Mouse (Mus musculus): ENCODE data around the gene Zfp592. TPM values are rescaled to one million over a fixed set of nuclear protein-coding genes. Genes with fewer than 3 reads are reported as not detected.

Zfp592 gene
- total and polyA plus RNA-seq, 2 experiments from 2014 or later: 4.3 to 30.9 TPM

DNA sequence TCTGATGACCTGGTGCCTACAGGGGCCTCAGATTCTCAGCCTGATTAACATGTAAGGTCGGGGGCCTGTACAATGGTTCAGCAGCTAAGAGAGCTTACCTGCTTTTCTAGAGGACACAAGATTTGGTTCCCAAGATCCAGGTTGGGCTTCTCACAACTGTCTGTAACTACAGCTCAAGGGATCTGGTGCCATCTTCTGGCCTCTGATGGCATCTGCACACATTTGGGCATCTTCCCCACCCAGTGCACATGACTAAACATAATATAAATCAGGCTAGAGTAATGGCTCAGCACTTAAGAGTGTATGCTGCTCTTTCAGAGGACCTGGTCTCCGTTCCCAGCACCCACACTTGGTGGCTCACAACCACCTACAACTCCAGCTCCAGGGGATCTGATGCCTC, 67.4 kb downstream of the Zfp592 start:
- peak; percentile 56 for TF ChIP-seq CTCF (IDR thresholded peaks at IDR 0.05; ENCODE audit: low read depth)
- Histone ChIP-seq H3K4me2 (ENCODE audit: low read depth, low read length) (no peak overlapping the region), H3K9ac (replicated peaks; ENCODE audit: low read length) (no peak overlapping the region), H3K4me1 (ENCODE audit: insufficient read depth, low read length) (no peaks in the 10 kb centered on the region; the same call in 1 of the 2 replicates), H3K27me3 (ENCODE audit: insufficient read depth, low read length) (no peaks in the 10 kb centered on the region), H3K36me3 (ENCODE audit: insufficient read depth, low read length) (no peaks in the 10 kb centered on the region), H3K9me3 (ENCODE audit: low read length) (no peaks in the 10 kb centered on the region), H3K27ac (no peak overlapping the region), H3K4me3 (ENCODE audit: low read length) (no peak overlapping the region)
- DNase-seq (ENCODE audit: low spot score) (peak; percentile 20), ATAC-seq (no peak)
- 82% methylated on average over 2 of the region's 2 CpGs for WGBS

DNA sequence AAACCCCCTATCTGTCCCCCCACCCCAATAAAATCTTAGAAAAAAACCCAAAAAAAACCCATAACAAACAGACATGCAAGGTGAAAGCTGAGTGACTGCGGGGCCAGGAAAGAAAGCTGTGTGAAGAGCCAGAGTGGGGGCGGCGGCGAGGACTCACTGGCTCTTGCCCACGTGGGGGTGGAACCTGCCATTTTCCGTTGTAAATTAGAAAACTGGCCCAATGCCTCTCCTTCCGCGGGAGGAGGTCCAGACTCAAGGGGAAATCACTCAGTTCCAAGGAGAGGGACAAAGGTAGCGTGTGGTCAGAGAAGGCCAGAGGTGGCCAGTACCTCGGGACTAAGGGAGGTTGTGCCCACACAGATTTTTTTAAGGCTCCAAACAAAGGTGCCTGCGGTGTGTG, 68.5 kb downstream of the Zfp592 start:
- Histone ChIP-seq H3K4me2 (ENCODE audit: low read depth, low read length) (no peak overlapping the region), H3K27ac (no peak overlapping the region), H3K9ac (replicated peaks; ENCODE audit: low read length) (no peak overlapping the region), H3K27me3 (ENCODE audit: insufficient read depth, low read length) (no peaks in the 10 kb centered on the region), H3K4me3 (ENCODE audit: low read length) (no peak overlapping the region), H3K36me3 (ENCODE audit: insufficient read depth, low read length) (no peaks in the 10 kb centered on the region), H3K9me3 (ENCODE audit: low read length) (no peaks in the 10 kb centered on the region), H3K4me1 (ENCODE audit: insufficient read depth, low read length) (no peaks in the 10 kb centered on the region; the same call in 1 of the 2 replicates)
- DNase-seq (ENCODE audit: low spot score): no peak
- TF ChIP-seq CTCF (IDR thresholded peaks at IDR 0.05; ENCODE audit: low read depth): no peak
- 79% methylated on average over 11 of the region's 11 CpGs for WGBS
- no peak for ATAC-seq

- H3K9ac ChIP-seq (replicated peaks; ENCODE audit: low read length): no peak overlapping the region
- no peaks in the 10 kb centered on the region for H3K27me3 ChIP-seq (ENCODE audit: insufficient read depth, low read length)
- H3K36me3 ChIP-seq (ENCODE audit: insufficient read depth, low read length): no peaks in the 10 kb centered on the region
- DNase-seq (ENCODE audit: low spot score) (no peak), ATAC-seq (no peak)
- TF ChIP-seq CTCF (IDR thresholded peaks at IDR 0.05; ENCODE audit: low read depth): no peak
- H3K4me3 ChIP-seq (ENCODE audit: low read length): no peak overlapping the region
- 61% methylated on average over 9 of the region's 9 CpGs for WGBS
- no peak overlapping the region for H3K27ac ChIP-seq
- H3K4me2 ChIP-seq (ENCODE audit: low read depth, low read length): no peak overlapping the region
- no peaks in the 10 kb centered on the region for H3K9me3 ChIP-seq (ENCODE audit: low read length)
- H3K4me1 ChIP-seq (ENCODE audit: insufficient read depth, low read length): no peaks in the 10 kb centered on the region
These were observed 69.9 kb downstream of the Zfp592 start for GRCm38 (mm10) chr7:81063332-81063731.

DNA sequence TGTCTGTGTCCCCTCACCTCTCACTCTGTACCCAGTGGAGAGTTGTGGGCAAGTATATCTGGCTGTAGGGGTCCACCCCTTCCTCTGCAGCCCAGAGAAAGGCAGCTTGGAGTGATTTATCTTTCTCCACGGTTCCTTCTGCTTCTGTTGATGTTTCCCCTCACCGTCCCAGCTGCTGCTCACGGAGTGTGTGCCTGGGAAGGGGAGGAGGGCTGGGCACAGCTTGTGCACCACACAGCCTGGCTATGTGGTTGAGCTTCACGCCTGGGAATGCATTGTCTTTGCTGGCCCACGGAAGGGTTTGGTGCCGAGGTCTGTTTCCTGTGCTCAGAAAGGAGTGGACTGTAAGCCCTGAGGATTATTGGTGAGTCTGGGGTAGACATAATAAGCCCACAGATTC, 73.2 kb downstream of the Zfp592 start:
- DNase-seq (ENCODE audit: low spot score) (no peak), ATAC-seq (no peak)
- no peak overlapping the region for H3K4me3 ChIP-seq (ENCODE audit: low read length)
- no peaks in the 10 kb centered on the region for H3K9me3 ChIP-seq (ENCODE audit: low read length)
- H3K36me3 ChIP-seq (ENCODE audit: insufficient read depth, low read length): no peaks in the 10 kb centered on the region
- no peak for TF ChIP-seq CTCF (IDR thresholded peaks at IDR 0.05; ENCODE audit: low read depth)
- 34% methylated on average over 6 of the region's 6 CpGs for WGBS
- H3K27me3 ChIP-seq (ENCODE audit: insufficient read depth, low read length): no peaks in the 10 kb centered on the region
- H3K27ac ChIP-seq: no peak overlapping the region
- no peak overlapping the region for H3K9ac ChIP-seq (replicated peaks; ENCODE audit: low read length)
- no peak overlapping the region for H3K4me2 ChIP-seq (ENCODE audit: low read depth, low read length)
- no peaks in the 10 kb centered on the region for H3K4me1 ChIP-seq (ENCODE audit: insufficient read depth, low read length)

GRCm38 (mm10) chr7:81072463-81072862, 79.0 kb downstream of the Zfp592 start:
- no peak for TF ChIP-seq CTCF (IDR thresholded peaks at IDR 0.05; ENCODE audit: low read depth)
- 47% methylated on average over 5 of the region's 5 CpGs for WGBS
- ATAC-seq (no peak), DNase-seq (ENCODE audit: low spot score) (no peak)
- no peak overlapping the region for H3K4me2 ChIP-seq (ENCODE audit: low read depth, low read length)
- no peaks in the 10 kb centered on the region for H3K9me3 ChIP-seq (ENCODE audit: low read length)
- H3K9ac ChIP-seq (replicated peaks; ENCODE audit: low read length): no peak overlapping the region
- H3K36me3 ChIP-seq (ENCODE audit: insufficient read depth, low read length): no peaks in the 10 kb centered on the region
- no peak overlapping the region for H3K4me3 ChIP-seq (ENCODE audit: low read length)
- no peak overlapping the region for H3K27ac ChIP-seq
- H3K27me3 ChIP-seq (ENCODE audit: insufficient read depth, low read length): no peaks in the 10 kb centered on the region
- no peaks in the 10 kb centered on the region for H3K4me1 ChIP-seq (ENCODE audit: insufficient read depth, low read length)

DNA sequence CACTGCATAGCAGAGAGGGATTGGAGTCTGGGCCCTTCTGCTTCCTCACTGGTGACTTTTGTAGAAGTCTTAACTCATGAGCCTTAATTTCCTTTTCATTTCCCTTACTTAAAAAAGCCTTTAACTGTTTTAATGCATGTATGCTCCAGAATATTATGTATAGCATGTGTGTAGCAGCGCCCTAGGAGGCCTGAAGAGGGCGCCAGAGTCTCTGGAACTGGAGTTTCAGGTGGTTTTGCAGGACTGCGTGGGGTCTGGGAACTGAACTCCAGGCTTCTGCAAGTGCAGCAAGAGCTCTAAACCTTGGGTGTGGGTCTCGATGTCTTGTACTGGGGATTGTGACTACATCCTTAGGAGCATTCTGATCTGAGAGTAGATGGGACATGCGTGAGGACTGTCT, 79.8 kb downstream of the Zfp592 start:
- Histone ChIP-seq H3K27ac (no peak overlapping the region), H3K36me3 (ENCODE audit: insufficient read depth, low read length) (no peaks in the 10 kb centered on the region), H3K9ac (replicated peaks; ENCODE audit: low read length) (no peak overlapping the region), H3K27me3 (ENCODE audit: insufficient read depth, low read length) (no peaks in the 10 kb centered on the region), H3K4me1 (ENCODE audit: insufficient read depth, low read length) (no peaks in the 10 kb centered on the region), H3K4me2 (ENCODE audit: low read depth, low read length) (no peak overlapping the region), H3K9me3 (ENCODE audit: low read length) (no peaks in the 10 kb centered on the region), H3K4me3 (ENCODE audit: low read length) (no peak overlapping the region)
- 83% methylated on average over 5 of the region's 5 CpGs for WGBS
- TF ChIP-seq CTCF (IDR thresholded peaks at IDR 0.05; ENCODE audit: low read depth): peak; percentile 24
- DNase-seq (ENCODE audit: low spot score) (no peak), ATAC-seq (no peak)

- Histone ChIP-seq H3K9ac (replicated peaks; ENCODE audit: low read length) (no peak overlapping the region), H3K4me3 (ENCODE audit: low read length) (no peak overlapping the region), H3K36me3 (ENCODE audit: insufficient read depth, low read length) (no peaks in the 10 kb centered on the region), H3K27ac (no peak overlapping the region), H3K4me1 (ENCODE audit: insufficient read depth, low read length) (no peaks in the 10 kb centered on the region), H3K9me3 (ENCODE audit: low read length) (no peaks in the 10 kb centered on the region), H3K27me3 (ENCODE audit: insufficient read depth, low read length) (no peaks in the 10 kb centered on the region), H3K4me2 (ENCODE audit: low read depth, low read length) (no peak overlapping the region)
- no peak for TF ChIP-seq CTCF (IDR thresholded peaks at IDR 0.05; ENCODE audit: low read depth)
- ATAC-seq: no peak
- WGBS: 73% methylated on average over 9 of the region's 9 CpGs
- DNase-seq (ENCODE audit: low spot score): no peak
These were observed 81.1 kb downstream of the Zfp592 start for GRCm38 (mm10) chr7:81074546-81074945.
